Mouse (Mus musculus) kidney, postnatal 10 days (tissue): ENCODE data around the gene Mrfap1.

ENCODE experiments used
- DNase-seq: peaks from one replicate; pipeline ENCODE4 v3.0.0; 2021; ENCODE audit warnings: mixed read lengths

Gene Mrfap1

DNA sequence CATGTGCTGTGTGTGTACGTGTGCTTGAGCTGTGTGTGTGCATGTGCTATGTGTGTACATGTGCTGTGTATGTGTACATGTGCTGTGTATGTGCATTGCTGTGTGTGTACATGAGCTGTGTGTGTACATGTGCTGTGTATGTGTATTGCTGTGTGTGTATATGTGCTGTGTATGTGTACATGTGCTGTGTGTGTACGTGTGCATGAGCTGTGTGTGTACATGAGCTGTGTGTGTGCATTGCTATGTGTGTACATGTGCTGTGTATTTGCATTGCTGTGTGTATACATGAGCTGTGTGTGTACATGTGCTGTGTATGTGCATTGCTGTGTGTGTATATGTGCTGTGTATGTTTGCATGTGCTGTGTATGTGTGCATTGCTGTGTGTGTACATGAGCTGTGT is 17.1 kb downstream of the Mrfap1 start:
- DNase-seq, result no peak

DNA sequence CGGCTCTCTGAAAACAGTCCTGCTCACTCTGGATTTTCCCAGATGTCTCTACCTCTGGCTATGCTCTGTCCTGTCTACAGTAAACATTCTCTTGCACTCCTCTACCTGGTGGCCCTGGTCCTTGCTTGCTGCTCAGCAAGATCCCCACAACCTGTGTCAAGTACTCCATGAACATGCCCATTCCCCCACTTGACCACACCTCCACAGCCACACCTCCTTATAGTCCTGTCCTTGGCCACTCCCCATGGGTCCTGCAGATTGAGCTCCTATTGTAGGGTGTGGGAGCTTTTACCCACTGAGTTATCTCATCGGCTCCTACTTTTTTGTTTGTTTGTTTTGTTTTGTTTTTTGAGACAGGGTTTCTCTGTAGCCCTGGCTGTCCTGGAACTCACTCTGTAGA is 17.7 kb downstream of the Mrfap1 start:
- DNase-seq, result no peak

DNA sequence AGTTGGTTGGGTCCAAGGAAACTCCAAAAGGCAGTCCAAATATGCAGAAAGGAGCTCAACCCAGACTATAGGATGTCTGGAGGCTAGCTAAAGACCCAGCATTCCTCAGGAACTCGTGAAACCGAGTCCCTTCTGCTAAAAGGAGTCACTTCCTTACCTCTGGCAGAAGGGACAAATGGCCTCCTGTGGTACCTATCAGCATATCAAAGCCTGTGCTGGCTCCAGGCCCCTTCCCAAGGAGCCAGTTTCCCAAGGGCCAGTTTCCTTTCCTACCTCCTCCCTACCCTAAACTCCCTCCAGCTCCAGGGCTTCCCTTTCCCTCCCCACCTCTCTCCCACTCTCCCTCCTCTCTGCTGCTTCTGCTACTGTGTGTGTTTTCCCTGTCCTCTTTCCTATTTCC is 19.4 kb downstream of the Mrfap1 start:
- no peak for DNase-seq

DNA sequence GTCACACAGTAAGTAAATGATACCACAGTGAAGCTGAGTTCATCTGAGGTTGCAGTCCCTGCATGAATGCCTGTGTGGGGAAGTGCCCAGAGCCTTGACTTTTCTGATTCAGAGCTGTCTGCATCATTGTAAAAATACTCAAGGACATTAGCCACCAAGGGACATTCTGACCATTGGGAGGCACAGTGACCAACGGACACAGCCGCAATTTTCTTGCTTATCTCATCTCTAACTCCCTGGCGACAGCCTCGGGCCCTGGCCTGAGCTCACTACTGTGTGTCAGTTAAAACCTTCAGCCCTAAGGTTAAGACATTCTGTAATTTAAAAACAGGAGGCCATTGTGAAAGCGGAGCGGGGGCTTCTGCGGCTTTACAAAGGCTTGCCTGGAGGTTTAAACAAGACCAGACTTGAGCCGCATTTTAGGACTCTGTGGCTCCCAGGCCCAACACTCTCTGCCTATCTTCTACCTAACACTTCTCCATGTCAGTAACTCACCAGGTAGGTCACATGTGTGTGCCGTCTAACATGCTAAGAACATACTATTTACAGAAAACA is 20.5 kb downstream of the Mrfap1 start:
- no peak for DNase-seq

DNA sequence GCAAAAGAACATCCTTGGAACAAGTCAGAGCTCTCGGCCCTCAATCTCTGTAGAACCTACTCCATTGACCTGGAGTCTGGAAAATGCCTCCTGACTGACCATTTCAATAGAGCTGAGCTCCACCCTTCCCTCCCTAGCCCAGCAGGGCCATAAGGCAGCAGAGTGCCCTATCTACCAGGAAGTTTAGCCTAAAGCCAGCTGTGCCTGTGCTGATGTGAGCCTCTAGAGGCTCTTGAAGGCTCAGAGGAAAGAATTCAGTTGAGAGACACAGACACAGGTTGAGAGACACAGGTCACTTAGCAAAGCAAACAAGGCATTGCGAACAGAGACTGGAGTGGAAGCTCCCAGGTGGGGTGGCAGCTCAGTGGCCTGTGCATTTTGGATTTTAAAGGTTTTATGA is 21.3 kb downstream of the Mrfap1 start:
- DNase-seq, result no peak

DNA sequence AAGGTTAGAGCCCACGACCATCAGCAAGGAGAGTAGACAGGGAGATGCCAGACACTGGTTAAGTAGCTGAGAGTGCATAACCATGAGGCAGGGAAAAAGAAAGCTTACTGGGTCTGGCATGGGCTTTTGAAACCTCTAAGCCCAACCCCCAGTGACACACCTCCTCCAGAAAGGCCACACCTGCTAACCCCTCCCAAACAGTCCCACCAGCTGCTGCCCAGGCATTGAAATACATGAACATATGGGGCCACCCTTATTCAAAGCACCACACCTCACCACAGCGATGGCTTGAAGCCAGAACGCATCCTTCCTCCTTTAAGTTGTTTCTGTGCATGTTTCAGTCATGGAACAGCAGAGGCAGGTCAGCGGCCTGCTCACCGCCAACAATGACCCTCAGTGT is 24.0 kb downstream of the Mrfap1 start:
- DNase-seq, result no peak

DNA sequence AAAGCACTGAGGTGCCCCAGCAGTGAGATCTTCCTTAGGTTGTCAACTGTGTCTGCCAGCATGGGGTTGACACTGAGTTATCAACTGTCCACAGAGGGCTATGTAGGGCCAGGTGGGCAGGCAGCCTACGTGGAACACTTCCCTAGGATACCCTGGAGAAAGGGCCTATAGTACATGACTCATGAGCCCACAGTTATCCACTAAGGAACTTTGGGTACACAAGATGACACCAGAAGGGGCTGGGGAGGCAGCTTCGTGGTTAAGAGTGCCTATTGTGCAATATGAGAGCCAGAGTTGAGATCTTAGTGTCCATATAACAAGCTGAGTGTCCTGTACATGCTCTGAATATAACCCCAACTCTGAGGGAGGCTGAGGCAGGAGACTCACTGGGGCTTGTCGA is 27.0 kb downstream of the Mrfap1 start:
- no peak for DNase-seq

DNA sequence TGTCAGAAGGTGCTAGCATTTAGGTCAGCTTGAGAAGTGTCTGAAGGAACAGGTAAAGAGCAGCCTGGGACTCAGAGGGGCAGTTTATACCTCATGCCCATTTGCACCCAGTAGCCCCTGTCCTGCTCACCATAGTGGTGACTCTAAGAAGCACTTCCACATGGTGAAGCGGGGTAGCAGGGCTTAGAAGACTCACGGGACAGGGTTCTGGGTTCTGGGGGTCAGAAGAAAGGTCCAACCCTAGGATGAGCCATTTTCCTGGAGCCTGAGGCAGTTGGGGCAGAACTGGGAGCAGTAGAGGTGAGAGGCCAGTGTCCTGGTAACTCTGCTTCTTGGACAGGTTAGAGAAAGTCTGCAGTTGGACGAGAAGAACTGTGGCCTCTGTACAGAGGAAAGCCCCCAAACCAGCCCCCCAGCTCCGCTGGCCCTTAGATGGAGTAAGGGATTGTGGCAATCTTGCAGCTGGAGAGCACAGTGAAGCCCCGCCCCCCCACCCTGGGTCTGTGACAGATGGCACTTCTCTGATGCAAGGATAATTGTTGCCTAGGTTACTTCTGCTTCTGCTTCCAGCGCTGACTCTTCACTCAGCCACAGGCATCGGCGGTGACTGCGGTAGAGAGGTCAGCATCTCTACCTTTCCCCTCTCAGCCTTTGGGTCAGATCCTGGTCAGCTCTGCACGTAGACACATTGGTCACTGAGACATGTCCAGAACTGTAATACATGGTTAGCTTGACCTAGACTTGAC is 29.4 kb downstream of the Mrfap1 start:
- DNase-seq, result no peak

DNA sequence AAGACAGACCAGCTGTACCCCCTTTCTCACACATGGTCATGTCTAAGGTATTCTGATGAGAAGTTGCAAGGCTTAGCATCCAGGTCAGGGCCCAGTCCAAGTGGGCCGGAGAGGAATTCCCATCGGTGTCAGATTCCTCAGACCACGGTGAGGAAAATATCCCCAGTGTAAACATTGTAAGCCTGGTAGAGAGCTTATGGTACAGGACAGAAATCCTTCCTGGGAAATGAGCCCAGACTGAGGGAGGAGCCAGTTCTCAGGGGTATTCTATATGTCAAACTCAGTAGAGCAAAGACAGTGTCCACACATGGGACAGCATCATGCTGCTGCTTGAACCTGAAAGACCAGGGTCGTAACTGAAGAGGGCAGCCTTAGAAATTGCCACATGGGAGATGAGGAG is 36.7 kb downstream of the Mrfap1 start:
- DNase-seq, result no peak

DNA sequence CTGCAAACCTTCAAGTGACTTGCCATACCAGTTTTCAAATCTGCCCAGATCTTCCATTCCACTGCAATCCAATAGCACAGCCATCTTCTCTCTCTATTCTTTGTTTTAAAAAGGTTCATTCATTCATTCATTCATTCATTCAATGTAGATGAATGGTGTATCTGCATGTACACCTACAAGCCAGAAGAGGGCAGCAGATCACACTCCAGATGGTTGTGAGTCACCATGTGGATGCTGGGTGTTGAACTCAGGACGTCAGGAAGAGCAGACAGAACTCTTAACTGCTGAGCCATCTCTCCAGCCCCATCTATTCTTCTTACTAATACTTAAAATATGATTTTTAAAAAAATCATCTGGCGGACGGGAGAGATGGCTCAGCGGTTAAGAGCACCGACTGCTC is 39.5 kb downstream of the Mrfap1 start:
- DNase-seq, result no peak

DNA sequence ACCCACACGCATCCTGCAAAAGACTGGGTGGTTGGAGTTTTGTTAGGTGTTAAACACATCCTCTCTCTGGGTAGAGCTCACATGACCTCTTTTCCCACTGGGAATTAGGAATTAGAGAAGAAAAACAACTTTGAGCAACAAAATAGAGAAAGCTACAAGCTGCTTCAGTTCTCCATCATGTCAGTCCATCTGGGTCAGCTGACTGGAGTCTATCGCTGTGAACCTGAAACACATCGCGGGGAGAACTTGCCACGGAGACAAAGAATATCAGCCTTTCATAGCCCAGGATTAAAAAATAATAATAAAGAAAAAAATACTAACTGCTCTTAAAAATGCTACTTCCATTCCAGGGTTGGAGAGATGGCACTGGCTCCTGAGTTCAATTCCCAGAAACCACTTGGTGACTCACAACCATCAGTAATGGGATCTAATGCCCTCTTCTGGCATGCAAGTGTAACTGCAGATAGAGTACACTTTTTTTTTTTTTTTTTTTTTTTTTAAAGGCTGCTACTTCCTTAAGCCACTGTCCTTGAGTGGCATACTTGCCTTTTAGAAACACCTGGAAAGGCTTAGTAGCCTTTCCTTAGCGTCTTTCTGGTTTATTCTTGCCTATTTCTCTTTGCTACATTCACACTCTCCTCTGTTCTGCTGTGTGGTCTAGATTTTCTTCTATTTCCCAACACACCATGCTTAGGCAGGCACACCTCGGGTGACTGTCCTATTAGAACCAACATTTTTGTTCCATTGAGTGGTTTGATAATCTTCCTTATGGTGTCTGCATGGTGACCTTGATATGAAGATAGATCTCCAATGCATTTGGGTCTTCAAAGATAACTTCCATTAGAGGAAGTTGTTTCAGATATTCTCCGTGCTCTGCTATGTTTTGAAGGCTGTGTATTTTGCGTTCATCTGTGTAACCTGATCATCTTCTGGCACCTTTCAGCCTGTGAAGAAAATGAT is 46.2 kb downstream of the Mrfap1 start:
- no peak for DNase-seq

DNA sequence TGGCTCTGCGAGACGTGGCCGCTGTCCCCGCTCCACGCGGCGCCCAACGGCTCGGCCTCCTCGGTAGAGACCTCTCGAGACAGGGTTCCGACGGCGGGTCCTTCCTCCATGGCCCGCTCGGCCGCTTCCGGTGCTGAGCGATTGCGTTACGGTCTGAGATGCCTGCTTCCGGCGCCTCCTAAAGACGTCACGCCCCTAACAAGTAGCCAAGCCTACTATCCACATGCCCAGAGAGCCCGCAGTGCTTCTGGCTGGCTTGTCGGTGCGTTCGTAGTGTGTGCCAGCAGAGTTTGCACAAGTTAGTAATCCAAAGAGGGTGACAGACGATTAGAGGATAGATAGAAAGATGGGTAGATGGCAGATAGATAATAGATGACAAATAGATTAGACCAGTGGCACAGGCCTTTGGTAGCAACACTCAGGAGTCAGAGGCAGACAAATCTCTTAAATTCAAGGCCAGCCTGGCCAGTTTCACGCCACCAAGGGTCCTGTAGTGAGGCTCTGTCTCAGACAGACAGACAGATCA is 48.0 kb downstream of the Mrfap1 start, which contains the start of gene Bloc1s4:
Bloc1s4 (minus strand) TSS at position 115 of the 526 bp plus-strand sequence.
- DNase-seq, result peak; percentile 97

DNA sequence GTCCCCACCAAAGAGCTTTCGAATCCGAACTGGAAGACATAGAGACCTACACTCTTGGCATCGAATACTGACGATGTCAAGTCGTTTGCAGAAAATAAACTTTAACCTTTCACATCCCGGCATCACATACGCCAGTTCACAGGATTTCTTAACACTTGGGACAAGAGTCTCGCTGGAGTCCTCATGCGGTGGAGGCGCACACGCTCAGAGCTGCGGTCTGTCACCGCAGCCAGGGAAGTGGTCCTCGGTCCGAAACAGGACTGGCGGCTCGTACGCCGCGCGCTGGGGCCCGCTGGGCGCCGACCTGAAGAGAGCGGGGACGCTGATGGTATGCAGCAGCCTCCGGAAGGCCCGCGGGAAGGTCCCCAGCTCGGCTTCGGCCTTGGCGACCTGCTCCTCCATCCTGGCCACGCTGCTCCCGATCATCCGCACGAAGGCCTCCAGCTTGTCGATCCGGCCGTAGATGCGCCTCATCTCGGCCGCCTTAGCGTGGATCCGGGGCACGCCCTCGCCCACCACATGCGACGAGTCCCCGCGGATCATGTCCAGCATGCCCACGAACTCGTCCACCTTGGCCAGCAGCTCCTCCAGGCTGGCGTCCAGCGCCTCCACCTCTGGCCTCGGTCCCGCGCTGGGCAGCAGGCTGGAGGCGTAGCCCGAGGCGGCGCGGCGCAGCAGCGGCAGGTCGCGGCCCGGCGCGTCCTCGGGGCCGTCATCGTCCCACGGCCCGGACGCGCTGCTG is 48.6 kb downstream of the Mrfap1 start:
- DNase-seq, result no peak

DNA sequence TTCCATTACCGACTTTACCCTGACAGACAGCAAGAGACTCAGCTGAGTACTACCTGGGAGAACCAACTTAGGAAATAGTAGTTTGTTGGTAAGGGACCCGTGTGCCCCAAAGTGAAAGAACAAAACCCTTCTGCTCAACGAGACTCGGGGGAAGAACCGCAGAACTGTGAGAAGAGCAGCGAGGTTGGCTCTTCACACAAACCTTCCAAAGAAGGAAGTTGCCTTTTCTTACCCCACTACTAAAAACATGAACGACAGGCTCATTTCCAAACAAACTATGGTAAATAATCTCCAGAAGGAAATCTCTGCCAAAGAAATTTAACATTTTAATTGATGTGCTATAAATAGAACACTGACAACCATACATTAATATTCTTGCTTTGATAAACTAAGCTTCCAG is 49.5 kb downstream of the Mrfap1 start:
- DNase-seq, result no peak
